10 mouse cellular contexts compared by ENCODE assay signal in the genomic region with DNA sequence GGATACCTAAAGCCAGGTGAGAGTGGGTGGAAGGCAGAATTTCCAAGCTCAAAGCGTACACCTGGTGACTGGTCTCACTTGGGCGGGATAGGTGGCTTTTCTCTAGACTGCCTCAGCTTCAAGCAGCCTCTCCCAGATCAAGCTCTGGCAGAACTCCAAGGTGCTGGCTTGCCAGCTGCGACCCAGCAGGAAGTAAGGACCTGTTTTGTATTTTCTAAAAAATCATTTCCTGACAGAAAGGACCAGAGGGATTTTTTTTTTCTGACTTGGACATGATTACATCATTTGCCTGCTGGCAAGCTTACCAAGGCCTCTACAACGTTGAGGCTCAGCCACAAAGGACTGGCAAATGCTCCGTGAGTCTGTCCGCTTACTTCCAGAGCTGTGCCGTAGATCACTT. TPM values are rescaled to one million over a fixed set of nuclear protein-coding genes. Genes with fewer than 3 reads are reported as not detected.
A peak's percentile ranks its signal among the peaks of the same experiment; 100 is the strongest.
DNase-seq lines count a peak whose midpoint lies in the region; ATAC-seq lines count a peak whose summit lies in the region.
"Had no signal": no experiment of that assay in that cellular context is flagged by ENCODE, and none has a peak within 500 bp of the region (broad histone marks: within the 10 kb centered on the region; RNA-seq: fewer than 3 reads in every experiment).

No protein-coding gene starts in this region.

- no peak overlapping the region for H3K27ac ChIP-seq in forebrain, embryonic 14.5 days (ENCODE audit: low read depth, low read length)
- no peak overlapping the region for H3K27ac ChIP-seq in forebrain, embryonic 11.5 days (ENCODE audit: low read depth, low read length)
- H3K27ac ChIP-seq in hindbrain, embryonic 13.5 days, result no peak overlapping the region
- H3K27ac ChIP-seq: limb, embryonic 12.5 days had no signal

- WGBS in forebrain, embryonic 14.5 days, result 39% methylated on average over 7 of the region's 7 CpGs
- WGBS in forebrain, embryonic 11.5 days, result 71% methylated on average over 7 of the region's 7 CpGs
- WGBS in hindbrain, embryonic 13.5 days, result 61% methylated on average over 7 of the region's 7 CpGs

- no peak overlapping the region for H3K9ac ChIP-seq in forebrain, embryonic 14.5 days (ENCODE audit: low read length)
- no peak overlapping the region for H3K9ac ChIP-seq in forebrain, embryonic 11.5 days (ENCODE audit: low read length)
- H3K9ac ChIP-seq in hindbrain, embryonic 13.5 days, result no peak overlapping the region
- H3K9ac ChIP-seq: limb, embryonic 12.5 days had no signal

- H3K4me1 ChIP-seq in forebrain, embryonic 14.5 days (ENCODE audit: control insufficient read depth, insufficient read depth, low read length), result peaks cover 4% of the 10 kb centered on the region; the same call in 1 of the 2 replicates
- 0 out of 2 replicates have a peak, but pooled peaks cover 3% of the 10 kb centered on the region for H3K4me1 ChIP-seq in forebrain, embryonic 11.5 days (replicated peaks; ENCODE audit: control insufficient read depth, insufficient read depth, low read length)
- peaks cover 15% of the 10 kb centered on the region for H3K4me1 ChIP-seq in hindbrain, embryonic 13.5 days (replicated peaks)

- no peak overlapping the region for H3K4me3 ChIP-seq in forebrain, embryonic 14.5 days (ENCODE audit: low read depth, low read length)
- H3K4me3 ChIP-seq in forebrain, embryonic 11.5 days (ENCODE audit: low read depth, low read length), result no peak overlapping the region
- no peak overlapping the region for H3K4me3 ChIP-seq in hindbrain, embryonic 13.5 days
- H3K4me3 ChIP-seq: limb, embryonic 12.5 days had no signal

- H3K9me3 ChIP-seq in forebrain, embryonic 14.5 days (replicated peaks; ENCODE audit: control insufficient read depth, low read length), result no peaks in the 10 kb centered on the region
- H3K9me3 ChIP-seq in forebrain, embryonic 11.5 days (ENCODE audit: control insufficient read depth, low read length), result no peaks in the 10 kb centered on the region
- no peaks in the 10 kb centered on the region for H3K9me3 ChIP-seq in hindbrain, embryonic 13.5 days
- H3K9me3 ChIP-seq: limb, embryonic 12.5 days had no signal

- no peak for ATAC-seq in forebrain, embryonic 14.5 days
- ATAC-seq in forebrain, embryonic 11.5 days (replicated peaks; ENCODE audit: low FRiP score), result no peak
- no peak for ATAC-seq in hindbrain, embryonic 13.5 days (ENCODE audit: low FRiP score)

- peak; percentile 58 for DNase-seq in forebrain, embryonic 14.5 days (ENCODE audit: low spot score)
- DNase-seq in forebrain, embryonic 11.5 days (ENCODE audit: low spot score), result no peak
- peak; percentile 87 for DNase-seq in 416B (ENCODE audit: low read depth)
- peak; percentile 79 to 82 for DNase-seq in cerebellum, postnatal 10 days
- peak; percentile 67 to 74 for DNase-seq in kidney, postnatal 36 days
- no peak for DNase-seq in retina, postnatal 1 day
- DNase-seq in embryo, embryonic 10 days (ENCODE audit: low spot score), result no peak

- H3K4me2 ChIP-seq in forebrain, embryonic 14.5 days (ENCODE audit: low read length), result no peak overlapping the region
- H3K4me2 ChIP-seq in forebrain, embryonic 11.5 days (ENCODE audit: low read depth, low read length, severe bottlenecking), result no peak overlapping the region
- H3K4me2 ChIP-seq in hindbrain, embryonic 13.5 days, result no peak overlapping the region
- H3K4me2 ChIP-seq: limb, embryonic 12.5 days had no signal

- no peaks in the 10 kb centered on the region for H3K36me3 ChIP-seq in forebrain, embryonic 14.5 days (ENCODE audit: control insufficient read depth, insufficient read depth, low read length)
- no peaks in the 10 kb centered on the region for H3K36me3 ChIP-seq in forebrain, embryonic 11.5 days (ENCODE audit: control insufficient read depth, insufficient read depth, low read length)
- no peaks in the 10 kb centered on the region for H3K36me3 ChIP-seq in hindbrain, embryonic 13.5 days
- H3K36me3 ChIP-seq: limb, embryonic 12.5 days had no signal

- 0 out of 2 replicates have a peak, but pooled peaks cover 5% of the 10 kb centered on the region for H3K27me3 ChIP-seq in forebrain, embryonic 14.5 days (replicated peaks; ENCODE audit: control insufficient read depth, insufficient read depth, low read length)
- 0 out of 2 replicates have a peak, but pooled peaks cover 2% of the 10 kb centered on the region for H3K27me3 ChIP-seq in forebrain, embryonic 11.5 days (ENCODE audit: control insufficient read depth, insufficient read depth, low read length)
- peaks cover 19% of the 10 kb centered on the region for H3K27me3 ChIP-seq in hindbrain, embryonic 13.5 days

RNA-seq across cellular contexts. Expression of gene Cxcl2, which starts 3.5 kb away (rescaled TPM):
- polyA plus RNA-seq in forebrain, embryonic 14.5 days (2014; fragmentation: Nextera tagmentation; extraction: Ambion mirVana), result not detected in 2 replicates
- not detected in 2 replicates for polyA plus RNA-seq in forebrain, embryonic 11.5 days (2014; fragmentation: Nextera tagmentation; extraction: Ambion mirVana)
- polyA plus RNA-seq in hindbrain, embryonic 13.5 days (2015; fragmentation: Nextera tagmentation; extraction: Ambion mirVana), result not detected in 2 replicates
- polyA plus RNA-seq: embryonic facial prominence, embryonic 11.5 days; limb, embryonic 12.5 days had no signal

RNA-seq across cellular contexts. Expression of gene Cxcl1, which starts 9.1 kb away (rescaled TPM):
- polyA plus RNA-seq in forebrain, embryonic 14.5 days (2014; fragmentation: Nextera tagmentation; extraction: Ambion mirVana), result 0.56 TPM in 1 of 2 replicates, not detected in the other
- polyA plus RNA-seq in forebrain, embryonic 11.5 days (2014; fragmentation: Nextera tagmentation; extraction: Ambion mirVana), result not detected in 2 replicates
- polyA plus RNA-seq in hindbrain, embryonic 13.5 days (2015; fragmentation: Nextera tagmentation; extraction: Ambion mirVana), result 0.21 TPM in 1 of 2 replicates, not detected in the other

RNA-seq across cellular contexts. Expression of gene Mthfd2l, which starts 30.8 kb away (rescaled TPM):
- 71.9 and 86.0 TPM in 2 replicates for polyA plus RNA-seq in forebrain, embryonic 14.5 days (2014; fragmentation: Nextera tagmentation; extraction: Ambion mirVana)
- polyA plus RNA-seq in forebrain, embryonic 11.5 days (2014; fragmentation: Nextera tagmentation; extraction: Ambion mirVana), result 78.3 and 85.0 TPM in 2 replicates
- 77.7 and 87.5 TPM in 2 replicates for polyA plus RNA-seq in hindbrain, embryonic 13.5 days (2015; fragmentation: Nextera tagmentation; extraction: Ambion mirVana)

Comparison
In these comparisons a context has a peak if more than half of its experiments do, and no peak if none do; other contexts are left out.
1. DNase-seq: peak in forebrain, embryonic 14.5 days (single experiment), 416B (single experiment), cerebellum, postnatal 10 days (2 of 2) and kidney, postnatal 36 days (2 of 2); none in forebrain, embryonic 11.5 days (single experiment), retina, postnatal 1 day (single experiment) and embryo, embryonic 10 days (single experiment).